Mouse (Mus musculus) megakaryocyte, adult 5-6 weeks (primary cell): ENCODE data around the gene Pctp. TPM values are rescaled to one million over a fixed set of nuclear protein-coding genes. Genes with fewer than 3 reads are reported as not detected.

ENCODE experiments used
- ATAC-seq: 2 replicates; pipeline ENCODE4 v1.8.0; 2016; ENCODE audit warnings: mild to moderate bottlenecking, inconsistent platforms; ENCODE audit not compliant: poor library complexity, severe bottlenecking
- total RNA-seq, 2 experiments: library from RNA; stranded (forward) in 1 of 2; stranded (reverse) in 1 of 2; fragments of 153-499, 151-499 nt in 1 of 2; fragments of 221-1000, 200-1000 nt in 1 of 2; gene quantifications; 2 replicates each; pipeline versions ENCODE4 v1.2.3 to v1.2.4; 2015 to 2017

The Pctp gene
- total RNA-seq (2015) (7.2 and 9.7 TPM in 2 replicates), total RNA-seq (2017) (15.3 and 17.7 TPM in 2 replicates)

GRCm38 (mm10) chr11:90002231-90002986 lies at the start of gene Pctp:
TSS of gene Pctp (minus strand) at chr11:90002894.
- ATAC-seq = peak; percentile 97

- ATAC-seq = no peak
Measured at GRCm38 (mm10) chr11:90050016-90050415, 47.3 kb upstream of the Pctp start.

GRCm38 (mm10) chr11:90047271-90047670 lies 44.6 kb upstream of the Pctp start:
- no peak for ATAC-seq

DNA sequence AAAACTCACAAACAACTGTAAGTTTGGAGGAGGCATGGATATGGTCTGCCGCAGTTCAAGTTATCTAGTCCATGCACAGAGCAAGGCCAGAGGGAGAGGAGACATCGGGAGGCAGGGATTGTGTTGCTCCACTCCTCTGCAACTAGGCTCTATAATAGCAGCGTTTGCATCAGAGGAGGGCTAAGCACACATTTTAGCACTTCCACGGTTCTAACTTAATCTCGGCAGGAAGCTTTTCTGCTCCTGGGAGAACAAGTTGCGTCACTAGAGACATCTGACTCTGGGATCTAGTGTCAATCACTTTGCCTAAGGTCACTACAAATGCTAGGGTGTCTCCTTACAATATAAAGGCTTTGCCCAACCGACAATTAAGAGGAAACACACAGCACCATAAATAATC lies 43.5 kb upstream of the Pctp start:
- no peak for ATAC-seq

DNA sequence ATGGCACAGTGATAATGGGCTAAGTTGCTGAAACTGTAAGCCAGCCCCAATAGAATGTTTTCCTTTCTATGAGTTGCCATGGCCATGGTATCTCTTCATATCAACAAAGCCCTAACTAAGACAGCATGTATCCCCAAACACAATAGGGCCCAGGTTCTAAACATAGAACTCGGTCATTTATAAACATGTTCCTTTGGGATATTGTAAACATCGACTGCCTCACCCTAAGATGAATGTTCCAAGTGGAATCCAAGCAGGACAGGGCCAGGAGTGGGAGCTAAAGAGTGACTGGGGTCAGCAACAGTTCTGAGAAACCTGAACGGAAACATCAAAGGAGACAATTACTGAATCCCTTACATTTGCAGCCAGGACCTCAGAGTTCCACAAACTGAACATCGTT lies 41.8 kb upstream of the Pctp start:
- no peak for ATAC-seq

GRCm38 (mm10) chr11:90038022-90038421 lies 35.3 kb upstream of the Pctp start:
- ATAC-seq = no peak

- peak; percentile 74 for ATAC-seq
Measured at GRCm38 (mm10) chr11:90036416-90036815, 33.7 kb upstream of the Pctp start.

- ATAC-seq = no peak
Measured at GRCm38 (mm10) chr11:90035532-90035931, 32.8 kb upstream of the Pctp start.

DNA sequence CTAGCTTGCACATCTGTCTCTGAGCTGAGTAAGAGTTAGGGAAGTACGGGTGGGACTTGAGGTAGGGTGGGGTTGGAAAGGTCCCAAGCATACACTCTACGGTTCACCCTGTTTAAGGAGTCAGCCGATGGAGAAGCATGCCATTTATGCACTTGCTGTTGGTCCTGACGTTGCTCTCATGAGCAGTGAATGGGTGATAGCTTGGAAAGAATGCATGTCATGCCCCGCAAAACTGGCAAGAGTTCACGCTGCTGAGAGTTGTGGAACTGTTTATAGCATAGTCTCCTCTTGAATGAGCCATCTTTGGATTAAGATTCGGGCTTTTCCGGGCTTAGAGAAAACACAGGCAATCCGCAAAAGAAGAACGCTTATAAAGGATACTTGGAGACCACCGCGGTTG lies 32.0 kb upstream of the Pctp start:
- no peak for ATAC-seq

GRCm38 (mm10) chr11:90033442-90033841 lies 30.7 kb upstream of the Pctp start:
- ATAC-seq = no peak

DNA sequence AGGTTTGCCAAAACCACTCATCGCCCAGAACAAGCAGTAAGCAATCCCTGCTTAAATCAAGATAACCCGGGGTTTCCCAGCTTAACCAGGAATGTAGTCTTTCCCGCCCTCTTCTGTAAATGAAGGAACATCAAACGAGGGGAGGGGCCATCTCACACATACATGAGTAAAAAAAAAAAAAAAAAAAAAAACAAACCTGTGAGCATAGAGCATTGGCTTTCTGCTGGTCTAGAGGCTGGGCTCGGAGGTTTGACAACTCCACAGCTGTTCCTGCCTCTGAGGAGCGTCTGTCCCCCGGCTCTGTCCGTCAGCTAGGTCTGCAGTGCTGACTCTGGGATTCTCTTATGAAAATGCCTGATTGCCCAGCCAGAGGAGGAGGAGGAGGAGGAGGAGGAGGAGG lies 30.1 kb upstream of the Pctp start:
- no peak for ATAC-seq

GRCm38 (mm10) chr11:90031076-90031475 lies 28.4 kb upstream of the Pctp start:
- no peak for ATAC-seq

- no peak for ATAC-seq
Measured at GRCm38 (mm10) chr11:90030557-90030956, 27.9 kb upstream of the Pctp start.

DNA sequence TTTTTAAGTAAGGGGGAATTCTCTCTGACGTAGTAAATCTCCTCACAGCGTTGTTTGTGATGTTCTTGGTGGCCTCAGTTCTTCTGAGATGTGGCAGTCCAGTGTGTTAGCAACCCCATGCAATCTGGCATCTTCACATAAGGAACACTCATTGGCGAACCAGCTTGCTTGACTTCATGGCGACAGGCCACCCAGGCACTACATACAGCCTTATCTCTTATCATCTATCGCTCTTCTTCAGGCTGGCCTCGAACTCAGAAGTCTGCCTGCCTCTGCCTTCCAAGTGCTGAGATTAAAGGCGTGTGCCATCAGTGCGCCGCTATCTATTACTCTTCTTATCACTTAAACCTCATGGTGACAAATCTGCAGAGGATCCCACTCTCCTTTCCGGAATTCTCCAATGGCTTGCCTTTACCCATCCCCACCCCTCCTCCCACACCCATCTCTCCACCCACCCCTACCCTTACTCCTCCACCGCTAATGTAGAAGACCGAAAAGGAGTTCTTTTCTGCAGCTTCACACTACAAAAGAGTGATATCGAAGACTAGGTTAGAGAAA lies 27.2 kb upstream of the Pctp start, which contains the start of gene Tmem100:
Gene Tmem100 (plus strand): TSS at position 508 of the 558 bp plus-strand sequence.
- ATAC-seq = no peak

DNA sequence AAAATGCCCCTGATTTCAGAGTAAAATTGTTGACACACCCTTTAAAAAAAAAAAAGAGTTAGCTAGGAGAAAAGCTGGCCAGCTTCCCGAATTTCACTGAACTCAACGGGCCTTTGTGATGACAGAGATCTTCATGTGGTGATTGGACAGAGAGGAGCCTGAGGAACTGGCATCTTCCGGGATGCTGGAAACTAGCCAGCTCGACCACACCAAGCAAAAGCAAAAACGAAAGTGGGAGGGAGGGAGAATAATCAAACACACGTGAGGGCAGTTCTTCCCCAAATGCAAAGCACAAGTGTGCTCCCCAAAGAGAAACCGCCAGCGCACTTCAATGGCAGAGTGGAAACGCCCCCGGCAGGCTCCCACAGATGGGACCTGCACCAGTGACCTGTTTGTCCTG lies 26.7 kb upstream of the Pctp start:
- ATAC-seq = peak; percentile 91

DNA sequence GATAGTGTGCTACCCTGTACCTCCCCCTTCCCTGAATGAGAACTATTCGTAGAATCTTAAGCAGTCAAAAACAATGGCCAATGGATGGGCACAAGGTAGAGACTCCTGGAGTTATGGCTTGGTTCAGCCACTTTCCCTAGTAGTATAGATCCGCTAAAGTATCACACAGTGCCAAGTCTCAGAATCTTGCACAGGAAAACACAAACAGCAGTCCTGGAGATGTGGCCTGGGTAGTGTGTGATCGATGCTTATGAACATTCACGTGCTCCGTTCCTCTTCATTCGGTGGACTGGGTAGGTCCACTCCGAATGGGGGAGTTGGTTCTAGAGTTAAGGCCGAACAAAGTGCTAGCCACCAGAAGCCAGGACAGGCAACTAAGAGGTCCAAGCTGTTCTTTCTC lies 26.1 kb upstream of the Pctp start:
- no peak for ATAC-seq

DNA sequence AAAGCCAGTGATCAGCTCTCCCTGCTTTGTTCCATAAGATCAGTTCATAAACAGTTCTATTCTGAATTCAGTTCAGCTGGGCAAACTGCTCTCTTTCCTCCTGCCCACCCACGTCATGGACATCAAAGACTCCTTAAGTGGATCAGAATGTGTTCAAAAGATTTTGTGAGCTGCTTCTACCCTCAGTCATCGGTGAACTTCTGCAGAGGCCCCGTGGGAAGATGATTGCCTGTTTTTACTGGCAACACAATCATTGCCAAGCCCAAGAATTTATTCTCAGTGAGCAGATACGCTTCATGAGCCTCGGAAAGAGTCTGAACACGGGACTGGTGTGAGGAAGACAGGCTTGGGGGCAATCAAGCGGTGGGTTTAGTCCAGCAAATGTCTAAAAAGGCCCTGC lies 24.5 kb upstream of the Pctp start:
- ATAC-seq = no peak

DNA sequence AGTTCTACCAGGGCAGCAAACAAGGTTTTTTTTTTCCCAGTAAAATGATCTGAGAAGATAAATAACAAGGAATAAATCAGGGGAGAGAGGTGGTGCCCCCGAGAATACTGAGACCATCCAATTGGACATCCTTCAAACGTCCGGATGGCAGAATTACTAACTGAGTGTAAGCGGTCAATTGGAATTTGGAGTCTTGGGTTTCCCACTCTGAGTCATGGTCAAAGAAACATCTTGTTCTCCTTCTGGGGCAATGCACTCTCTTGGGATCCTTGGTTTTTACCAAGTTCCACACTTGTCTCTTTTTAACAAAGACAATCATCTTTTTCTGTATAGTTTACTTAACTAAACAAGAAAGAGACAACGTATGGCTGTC lies 24.1 kb upstream of the Pctp start:
- ATAC-seq = no peak

- no peak for ATAC-seq
Measured at GRCm38 (mm10) chr11:90025891-90026801, 23.5 kb upstream of the Pctp start.

GRCm38 (mm10) chr11:90019161-90019560 lies 16.5 kb upstream of the Pctp start:
- peak; percentile 81 for ATAC-seq

GRCm38 (mm10) chr11:90015281-90015680 lies 12.6 kb upstream of the Pctp start:
- no peak for ATAC-seq

DNA sequence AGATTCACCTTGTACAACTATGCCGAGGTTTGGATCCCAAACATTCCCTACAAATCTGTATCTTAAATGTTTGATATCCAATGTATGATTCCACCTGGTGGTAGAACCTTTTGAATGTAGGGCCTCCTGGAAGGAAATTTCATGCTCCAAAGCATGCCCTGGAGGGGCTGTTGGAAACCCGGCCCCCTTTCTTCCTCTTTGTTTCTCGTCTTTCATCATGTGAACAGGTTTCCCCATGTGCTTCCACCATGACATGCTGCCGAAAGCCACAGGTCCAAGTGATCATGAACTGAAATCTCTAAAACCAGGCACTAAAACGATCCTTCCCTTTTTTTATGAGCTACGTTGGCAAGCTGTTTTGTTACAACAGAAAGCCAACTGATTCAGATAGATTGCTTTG lies 11.0 kb upstream of the Pctp start:
- peak; percentile 20; the same call in 1 of the 2 replicates for ATAC-seq
